Mouse (Mus musculus) MEL (cell line): Measurements from ENCODE around the gene Sept9. TPM values are rescaled to one million over a fixed set of nuclear protein-coding genes. Genes with fewer than 3 reads are reported as not detected.

Source experiments
- DNase-seq: peaks from one replicate; pipeline ENCODE4 v3.0.0; 2011; ENCODE audit warnings: low read depth, low spot score
- H3K27ac ChIP-seq: 2 replicates; pipeline ENCODE4 v1.5.1; 2012; ENCODE audit warnings: low read depth, mild to moderate bottlenecking, control low read depth, low read length, moderate library complexity; ENCODE audit not compliant: control insufficient read depth
- H3K27me3 ChIP-seq, 2 experiments: fragments of 150-350 bp in 1 of 2; sonication (generic) in 1 of 2; 2 replicates each; pipeline ENCODE4 v1.6.1; 2012; ENCODE audit warnings: low read length in 2 of 2, mild to moderate bottlenecking in 2 of 2, improper control_type of control experiment in 1 of 2, moderate library complexity in 1 of 2; ENCODE audit not compliant: insufficient read depth in 2 of 2, control insufficient read depth in 1 of 2
- H3K36me3 ChIP-seq, 2 experiments: 2 replicates each; pipeline ENCODE4 v1.6.1; 2012 to 2014; ENCODE audit warnings: low read length in 2 of 2, improper control_type of control experiment in 1 of 2, inconsistent platforms in 1 of 2, mild to moderate bottlenecking in 1 of 2; ENCODE audit not compliant: insufficient read depth in 2 of 2, control insufficient read depth in 1 of 2
- H3K4me1 ChIP-seq, 2 experiments: fragments of 150-350 bp in 1 of 2; sonication (generic) in 1 of 2; 2 replicates each; pipeline ENCODE4 v1.6.1; 2012; ENCODE audit warnings: low read length in 2 of 2, improper control_type of control experiment in 1 of 2, mild to moderate bottlenecking in 1 of 2; ENCODE audit not compliant: insufficient read depth in 2 of 2, control insufficient read depth in 1 of 2
- H3K4me3 ChIP-seq, 2 experiments: fragments of 150-350 bp in 1 of 2; sonication (generic) in 1 of 2; 2 replicates each; pipeline ENCODE4 v1.5.1; 2012; ENCODE audit warnings: low read depth in 2 of 2, low read length in 2 of 2, mild to moderate bottlenecking in 2 of 2, moderate library complexity in 2 of 2, control low read depth in 1 of 2, improper control_type of control experiment in 1 of 2; ENCODE audit not compliant: control insufficient read depth in 1 of 2, insufficient read depth in 1 of 2
- H3K79me2 ChIP-seq: 2 replicates; pipeline ENCODE4 v1.6.1; 2012; ENCODE audit warnings: mild to moderate bottlenecking, low read length, moderate library complexity; ENCODE audit not compliant: control insufficient read depth, poor library complexity, insufficient read depth
- H3K9ac ChIP-seq: 2 replicates; pipeline ENCODE4 v1.6.1; 2012; ENCODE audit warnings: low read depth, mild to moderate bottlenecking, control low read depth, low read length, moderate library complexity; ENCODE audit not compliant: control insufficient read depth, poor library complexity, severe bottlenecking
- H3K9me3 ChIP-seq: fragments of 150-350 bp; sonication (generic); replicated peaks from 2 replicates; pipeline ENCODE4 v1.6.1; 2012; ENCODE audit warnings: mild to moderate bottlenecking, low read length, improper control_type of control experiment, moderate library complexity; ENCODE audit not compliant: insufficient read depth
- CHD1 ChIP-seq: IDR thresholded peaks from 2 replicates; pipeline ENCODE4 v1.6.1; 2012; ENCODE audit warnings: low read depth, mild to moderate bottlenecking, inconsistent platforms, low read length, improper control_type of control experiment
- CHD2 ChIP-seq: IDR thresholded peaks from 2 replicates; pipeline ENCODE4 v1.6.1; 2011; ENCODE audit warnings: low read length, improper control_type of control experiment
- ELF1 ChIP-seq: IDR thresholded peaks from 2 replicates; pipeline ENCODE4 v1.6.1; 2014; ENCODE audit warnings: low read depth, mild to moderate bottlenecking, inconsistent platforms, low read length, improper control_type of control experiment, moderate library complexity
- ETS1 ChIP-seq: IDR thresholded peaks from 2 replicates; pipeline ENCODE4 v1.6.1; 2012; ENCODE audit warnings: low read depth, mild to moderate bottlenecking, inconsistent platforms, low read length, improper control_type of control experiment, moderate library complexity
- MXI1 ChIP-seq: IDR thresholded peaks from 2 replicates; pipeline ENCODE4 v1.6.1; 2011; ENCODE audit warnings: mild to moderate bottlenecking, low read depth, low read length, improper control_type of control experiment
- MYB ChIP-seq: IDR thresholded peaks from 2 replicates; pipeline ENCODE4 v1.6.1; 2011; ENCODE audit warnings: mild to moderate bottlenecking, low read depth, low read length, improper control_type of control experiment
- NELFE ChIP-seq: IDR thresholded peaks from 2 replicates; pipeline ENCODE4 v1.6.1; 2011; ENCODE audit warnings: low read depth, low read length, improper control_type of control experiment
- NRF1 ChIP-seq: IDR thresholded peaks from 2 replicates; pipeline ENCODE4 v1.6.1; 2014; ENCODE audit warnings: low read depth, mild to moderate bottlenecking, inconsistent platforms, low read length, improper control_type of control experiment, moderate library complexity; ENCODE audit not compliant: poor library complexity, insufficient read depth, severe bottlenecking
- POLR2A ChIP-seq, 2 experiments: IDR thresholded peaks; 2 replicates each; pipeline ENCODE4 v1.6.1; 2011 to 2012; ENCODE audit warnings: low read length in 2 of 2, mild to moderate bottlenecking in 2 of 2, control low read depth in 1 of 2, improper control_type of control experiment in 1 of 2, low read depth in 1 of 2, moderate library complexity in 1 of 2; ENCODE audit not compliant: control insufficient read depth in 1 of 2, insufficient read depth in 1 of 2, poor library complexity in 1 of 2
- POLR2AphosphoS5 ChIP-seq: IDR thresholded peaks from 2 replicates; pipeline ENCODE4 v1.6.1; 2012; ENCODE audit warnings: low read depth, borderline replicate concordance, mild to moderate bottlenecking, inconsistent platforms, low read length, moderate library complexity, mixed read lengths
- RCOR1 ChIP-seq: IDR thresholded peaks from 2 replicates; pipeline ENCODE4 v1.6.1; 2012; ENCODE audit warnings: low read depth, mild to moderate bottlenecking, inconsistent platforms, low read length, improper control_type of control experiment
- TBP ChIP-seq: IDR thresholded peaks from 2 replicates; pipeline ENCODE4 v1.8.0; 2011; ENCODE audit warnings: low read depth, low read length, improper control_type of control experiment
- polyA plus RNA-seq, 2 experiments: library from polyadenylated mRNA; stranded (reverse) in 1 of 2; unstranded in 1 of 2; fragments of >175 nt in 1 of 2; fragments of >200 nt in 1 of 2; gene quantifications; 2 replicates each; pipeline versions ENCODE4 v1.2.1 to v1.2.4; 2012; ENCODE audit warnings: low replicate concordance in 2 of 2, low read depth in 1 of 2; ENCODE audit not compliant: insufficient read length in 2 of 2, insufficient read depth in 1 of 2, missing spikeins in 1 of 2
- total RNA-seq: library from RNA; depleted of rRNA; stranded (reverse); fragments of 300-350 nt; gene quantifications from 2 replicates; pipeline ENCODE4 v1.2.3, GENCODE M21; 2012

Sept9 gene
- total and polyA plus RNA-seq, 3 experiments, result 49.7 to 196 (median 163) TPM

DNA sequence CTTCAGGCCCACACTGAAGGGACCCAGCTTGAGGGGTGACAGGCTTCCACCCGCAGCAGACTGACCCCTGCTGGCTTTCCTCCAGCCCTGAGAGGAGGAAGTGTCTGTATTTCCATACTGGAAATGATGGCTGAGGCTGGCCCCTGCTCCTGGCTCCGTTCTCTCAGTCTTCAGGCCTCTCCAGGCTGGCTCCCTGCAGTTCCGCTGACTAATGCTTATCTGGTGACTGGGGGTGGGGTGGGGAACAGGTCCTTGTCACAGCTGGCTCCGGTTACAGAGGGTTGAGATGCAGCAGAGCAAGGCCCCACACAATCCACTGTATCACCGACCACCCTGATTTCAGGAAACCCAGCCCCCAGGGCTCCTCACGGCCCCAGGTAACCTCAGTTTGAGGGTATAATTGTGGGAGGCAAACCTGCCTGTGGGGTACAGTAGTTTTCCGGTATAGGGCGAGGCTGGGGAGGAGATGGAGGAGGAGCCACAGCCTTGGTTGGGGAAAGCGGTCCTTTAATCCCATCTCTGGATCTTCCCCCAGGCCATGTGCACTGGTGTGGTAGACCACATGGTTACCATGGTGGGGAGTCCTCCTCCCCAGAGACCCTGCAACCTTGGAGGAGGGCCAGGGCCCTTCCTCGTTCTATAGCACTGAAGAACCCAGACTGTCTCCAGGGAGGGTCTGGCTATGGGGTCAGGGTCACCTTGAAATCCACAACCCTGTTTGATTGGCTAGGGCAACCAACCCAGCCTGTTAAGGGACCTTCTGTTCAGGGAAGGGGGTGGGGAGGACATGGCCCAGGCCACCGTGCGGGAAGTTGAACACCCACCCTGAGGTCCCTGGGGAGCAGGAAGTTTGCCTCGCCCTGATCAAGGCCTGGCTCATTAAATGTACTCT, 108.7 kb downstream of the Sept9 start (continued):
- TF ChIP-seq NRF1, result no peak
- peak; percentile 95 for TF ChIP-seq MXI1
- peak; percentile 93 for TF ChIP-seq ETS1
- TF ChIP-seq NELFE, result peak; percentile 65
- TF ChIP-seq POLR2AphosphoS5, result no peak

DNA sequence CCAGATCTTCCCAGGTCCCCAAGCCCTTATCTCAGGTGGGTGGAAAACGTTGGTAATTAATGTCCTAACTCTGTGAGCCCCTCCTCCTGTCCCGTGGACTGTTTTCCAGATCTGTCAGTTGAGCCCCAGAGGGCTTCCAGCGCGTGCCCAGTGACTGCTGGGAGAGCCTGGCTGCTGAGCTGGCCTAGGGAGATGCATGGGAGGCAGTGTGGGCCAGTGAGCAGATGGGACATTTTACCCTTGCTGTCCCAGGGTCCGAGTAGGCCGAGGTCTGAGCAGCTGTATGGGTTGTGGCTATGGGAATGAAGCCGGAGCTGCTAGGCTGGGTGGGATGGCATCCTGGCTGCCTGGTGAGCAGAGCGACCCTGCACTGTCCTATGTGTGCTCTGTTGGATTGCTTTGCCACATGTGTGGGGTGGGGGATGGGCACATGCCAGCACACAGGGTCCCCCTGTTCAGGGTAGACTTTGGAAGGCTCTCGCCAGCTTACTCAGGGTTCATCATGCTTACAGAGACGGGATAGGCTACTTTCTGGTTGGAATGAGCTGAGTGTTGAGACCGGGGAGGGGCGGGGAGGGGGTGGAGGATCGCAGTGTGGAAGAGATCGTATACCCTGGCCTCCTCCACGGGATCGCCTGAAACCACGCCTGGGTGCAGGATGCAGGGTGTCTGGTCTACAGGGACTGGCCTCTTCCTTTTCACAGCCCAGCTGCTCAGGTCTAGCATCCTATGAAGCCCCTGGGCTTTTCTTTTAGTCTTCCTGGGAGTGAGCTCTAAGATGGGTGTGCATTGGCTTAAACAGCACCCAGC, 109.9 kb downstream of the Sept9 start:
- no peaks in the 10 kb centered on the region for H3K27me3 ChIP-seq
- peaks cover 0 to 23% of the 10 kb centered on the region in 2 experiments; a peak in 3 of 4 replicates for H3K4me1 ChIP-seq
- peak; percentile 63 for TF ChIP-seq NRF1
- no peak for TF ChIP-seq TBP
- 0 out of 4 replicates have a peak, but pooled peaks of 1 of the 2 experiments have one; percentile 23 for TF ChIP-seq POLR2A (IDR thresholded peaks at IDR 0.05; ENCODE audit: control insufficient read depth in 1 of 2, insufficient read depth in 1 of 2, low read depth in 1 of 2, low read length in 2 of 2, poor library complexity in 1 of 2)
- TF ChIP-seq RCOR1, result no peak
- H3K4me3 ChIP-seq, result peak overlapping the region; percentile 62 to 63
- peak overlapping the region; percentile 75 for H3K9ac ChIP-seq
- peaks cover 0 to 11% of the 10 kb centered on the region in 2 experiments; a peak in 1 of 4 replicates for H3K36me3 ChIP-seq
- no peaks in the 10 kb centered on the region for H3K9me3 ChIP-seq
- no peak for DNase-seq
- peak overlapping the region; percentile 92 for H3K27ac ChIP-seq
- peaks cover 17% of the 10 kb centered on the region for H3K79me2 ChIP-seq

DNA sequence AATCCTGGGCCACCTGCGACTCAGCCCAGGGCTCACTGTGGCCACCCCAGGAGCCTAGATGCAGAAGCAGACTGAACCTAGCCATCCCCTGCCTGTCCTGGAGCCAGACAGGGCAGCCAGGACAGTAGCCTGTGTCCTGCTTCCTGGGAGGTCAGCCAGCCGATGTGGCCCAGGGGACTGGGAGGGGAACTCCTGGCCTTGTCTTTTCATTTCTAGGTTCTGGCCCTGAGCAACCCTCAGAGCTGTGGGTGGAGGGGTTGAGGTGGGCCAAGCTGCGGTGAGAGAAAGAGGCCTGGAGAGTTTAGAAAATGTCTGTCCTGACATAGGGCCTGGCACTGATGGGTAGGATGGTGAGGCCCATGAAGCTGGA, 110.4 kb downstream of the Sept9 start:
- Histone ChIP-seq H3K79me2 (peaks cover 17% of the 10 kb centered on the region), H3K27me3 (no peaks in the 10 kb centered on the region), H3K9ac (peak overlapping the region; percentile 3; the same call in 1 of the 2 replicates), H3K27ac (no peak overlapping the region), H3K36me3 (peaks cover 0 to 11% of the 10 kb centered on the region in 2 experiments; a peak in 1 of 4 replicates), H3K4me1 (peaks cover 0 to 23% of the 10 kb centered on the region in 2 experiments; a peak in 3 of 4 replicates), H3K9me3 (no peaks in the 10 kb centered on the region), H3K4me3 (no peak overlapping the region)
- no peak for TF ChIP-seq CHD2
- TF ChIP-seq NELFE, result no peak
- no peak for TF ChIP-seq MYB
- TF ChIP-seq CHD1, result no peak
- no peak for TF ChIP-seq ELF1
- no peak for DNase-seq
